Mouse (Mus musculus): ENCODE data around the gene Zfp869. TPM values are rescaled to one million over a fixed set of nuclear protein-coding genes. Genes with fewer than 3 reads are reported as not detected.

The Zfp869 gene
- polyA plus RNA-seq (2017; shearing (Covaris generic)), result 108 TPM

DNA sequence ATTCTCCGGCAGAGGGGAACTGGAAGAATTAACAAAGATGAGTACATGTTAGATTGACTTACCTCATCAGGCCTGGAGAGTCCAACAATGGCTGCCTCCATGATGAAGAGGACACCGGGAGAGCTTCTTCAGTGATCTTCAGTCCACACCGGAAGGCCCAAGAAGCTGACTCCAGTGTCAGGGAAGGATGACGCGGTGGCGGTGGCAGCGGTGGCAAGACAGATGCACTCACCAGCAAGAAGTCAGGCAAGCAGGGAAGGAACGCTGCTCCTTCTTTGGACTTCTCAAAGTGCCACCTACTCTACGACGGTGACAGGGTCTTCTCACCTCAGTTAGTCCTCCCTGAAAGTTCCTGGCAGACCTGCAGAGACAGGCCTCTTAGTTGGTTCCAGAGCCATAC is at the start of gene Zfp869:
TSS of gene Zfp869 (minus strand) at position 101 of the 400 bp plus-strand sequence.

GRCm38 (mm10) chr8:69749544-69750454 is 39.3 kb upstream of the Zfp869 start, which contains the start of gene Zfp963:
TSS of gene Zfp963 (minus strand) at chr8:69749970.

Other genes starting within 250 kb of the Zfp869 start
- gene Gm7697, start 187.7 kb downstream of the Zfp869 start, polyA plus RNA-seq (2017; shearing (Covaris generic)), result not detected
- gene Zfp868, start 85.2 kb downstream of the Zfp869 start, polyA plus RNA-seq (2017; shearing (Covaris generic)), result 44.5 TPM
- gene Zfp964, start 56.2 kb downstream of the Zfp869 start, polyA plus RNA-seq (2017; shearing (Covaris generic)), result 0.36 TPM
- 3.5 TPM for gene Zfp963, start 39.2 kb upstream of the Zfp869 start, polyA plus RNA-seq (2017; shearing (Covaris generic))
- gene Gm20422, start 64.2 kb upstream of the Zfp869 start, polyA plus RNA-seq (2017; shearing (Covaris generic)), result not detected
- gene Atp13a1, start 80.4 kb upstream of the Zfp869 start, polyA plus RNA-seq (2017; shearing (Covaris generic)), result 71.1 TPM
- 20.8 TPM for gene Zfp866, start 80.5 kb upstream of the Zfp869 start, polyA plus RNA-seq (2017; shearing (Covaris generic))
- gene Gmip, start 98.0 kb upstream of the Zfp869 start, polyA plus RNA-seq (2017; shearing (Covaris generic)), result 148 TPM
- gene Lpar2, start 111.7 kb upstream of the Zfp869 start, polyA plus RNA-seq (2017; shearing (Covaris generic)), result 0.15 TPM
- gene Pbx4, start 121.8 kb upstream of the Zfp869 start, polyA plus RNA-seq (2017; shearing (Covaris generic)), result 11.3 TPM
- gene Cilp2, start 177.0 kb upstream of the Zfp869 start, polyA plus RNA-seq (2017; shearing (Covaris generic)), result not detected
- gene Tssk6, start 191.5 kb upstream of the Zfp869 start, polyA plus RNA-seq (2017; shearing (Covaris generic)), result 1.2 TPM
- 100 TPM for gene Ndufa13, start 191.8 kb upstream of the Zfp869 start, polyA plus RNA-seq (2017; shearing (Covaris generic))
- gene Yjefn3, start 192.0 kb upstream of the Zfp869 start, polyA plus RNA-seq (2017; shearing (Covaris generic)), result not detected